Comparison of ENCODE assay signal across 7 mouse cellular contexts in genomic region chr13:111789420-111790065, GRCm38 (mm10). TPM values are rescaled to one million over a fixed set of nuclear protein-coding genes. Genes with fewer than 3 reads are reported as not detected.
DNase-seq lines count a peak whose midpoint lies in the region; ATAC-seq and TF ChIP-seq lines count a peak whose summit lies in the region.

No protein-coding gene starts in this region.

- WGBS in lung, embryonic 14.5 days, result 23% methylated on average over 9 of the region's 9 CpGs
- 9% methylated on average over 9 of the region's 9 CpGs for WGBS in embryonic facial prominence, embryonic 13.5 days
- WGBS in liver, embryonic 12.5 days (ENCODE audit: insufficient replicate concordance), result 58% methylated on average over 9 of the region's 9 CpGs

- H3K27ac ChIP-seq in lung, embryonic 14.5 days (ENCODE audit: low read depth), result peak overlapping the region; percentile 83
- H3K27ac ChIP-seq in brown adipose tissue, adult 24 weeks (replicated peaks; ENCODE audit: low read depth, low read length), result peak overlapping the region; percentile 81
- H3K27ac ChIP-seq in embryonic facial prominence, embryonic 13.5 days, result no peak overlapping the region
- H3K27ac ChIP-seq in liver, embryonic 12.5 days, result peak overlapping the region; percentile 15

- no peaks in the 10 kb centered on the region for H3K27me3 ChIP-seq in lung, embryonic 14.5 days (ENCODE audit: insufficient read depth, low read length)
- H3K27me3 ChIP-seq in embryonic facial prominence, embryonic 13.5 days, result no peaks in the 10 kb centered on the region
- no peaks in the 10 kb centered on the region for H3K27me3 ChIP-seq in liver, embryonic 12.5 days (replicated peaks)

- 0 out of 2 replicates have a peak, but pooled peaks cover 4% of the 10 kb centered on the region for H3K36me3 ChIP-seq in lung, embryonic 14.5 days (ENCODE audit: insufficient read depth)
- H3K36me3 ChIP-seq in embryonic facial prominence, embryonic 13.5 days, result no peaks in the 10 kb centered on the region
- H3K36me3 ChIP-seq in liver, embryonic 12.5 days, result peaks cover 17% of the 10 kb centered on the region

- peaks cover 47% of the 10 kb centered on the region for H3K4me1 ChIP-seq in lung, embryonic 14.5 days (ENCODE audit: insufficient read depth)
- peaks cover 51% of the 10 kb centered on the region for H3K4me1 ChIP-seq in brown adipose tissue, adult 24 weeks (ENCODE audit: control insufficient read depth, insufficient read depth, insufficient read length, low read length)
- H3K4me1 ChIP-seq in embryonic facial prominence, embryonic 13.5 days, result peaks cover 63% of the 10 kb centered on the region
- H3K4me1 ChIP-seq in liver, embryonic 12.5 days, result peaks cover 58% of the 10 kb centered on the region

- peak; percentile 32 for ATAC-seq in lung, embryonic 14.5 days (ENCODE audit: insufficient read depth)
- 0 out of 2 replicates have a peak, but pooled peaks have one; percentile 12 for ATAC-seq in embryonic facial prominence, embryonic 13.5 days (ENCODE audit: insufficient number of reproducible peaks, insufficient read depth, low FRiP score, low TSS enrichment, low read depth)
- ATAC-seq in liver, embryonic 12.5 days, result no peak

- peak; percentile 58 for DNase-seq in lung, embryonic 14.5 days
- DNase-seq in lung, postnatal 36 days, result no peak
- no peak for DNase-seq in cerebellum, postnatal 36 days
- no peak for DNase-seq in spleen, adult 12 weeks (ENCODE audit: low spot score)

- H3K4me3 ChIP-seq in lung, embryonic 14.5 days (ENCODE audit: low read depth, low read length), result no peak overlapping the region
- peak overlapping the region; percentile 31 for H3K4me3 ChIP-seq in brown adipose tissue, adult 24 weeks (ENCODE audit: insufficient read depth, low read depth, low read length)
- H3K4me3 ChIP-seq in embryonic facial prominence, embryonic 13.5 days, result no peak overlapping the region
- H3K4me3 ChIP-seq in liver, embryonic 12.5 days, result no peak overlapping the region

- no peak overlapping the region; the same call in 1 of the 2 replicates for H3K9ac ChIP-seq in lung, embryonic 14.5 days
- peak overlapping the region; percentile 33; the same call in 1 of the 2 replicates for H3K9ac ChIP-seq in embryonic facial prominence, embryonic 13.5 days
- 0 out of 2 replicates have a peak overlapping the region, but pooled peaks have one; percentile 18 for H3K9ac ChIP-seq in liver, embryonic 12.5 days

- H3K4me2 ChIP-seq in lung, embryonic 14.5 days, result peak overlapping the region; percentile 39
- peak overlapping the region; percentile 30 for H3K4me2 ChIP-seq in embryonic facial prominence, embryonic 13.5 days
- no peak overlapping the region for H3K4me2 ChIP-seq in liver, embryonic 12.5 days

- no peak for TF ChIP-seq CTCF in lung, embryonic 14.5 days (IDR thresholded peaks at IDR 0.05; ENCODE audit: low read depth)

- no peaks in the 10 kb centered on the region for H3K9me3 ChIP-seq in lung, embryonic 14.5 days (ENCODE audit: low read depth, low read length)
- no peaks in the 10 kb centered on the region for H3K9me3 ChIP-seq in embryonic facial prominence, embryonic 13.5 days
- H3K9me3 ChIP-seq in liver, embryonic 12.5 days (replicated peaks), result no peaks in the 10 kb centered on the region

RNA-seq across cellular contexts. Expression of gene Map3k1, which starts 19.2 kb away (rescaled TPM):
- 37.2 and 39.8 TPM in 2 replicates for polyA plus RNA-seq in lung, embryonic 14.5 days (2014; fragmentation: Nextera tagmentation; extraction: Ambion mirVana)
- 11.1 and 15.3 TPM in 2 replicates for polyA plus RNA-seq in brown adipose tissue, adult 24 weeks (2012; ENCODE audit: insufficient read depth, insufficient read length, missing spikeins)
- polyA plus RNA-seq in embryonic facial prominence, embryonic 13.5 days (2015; fragmentation: Nextera tagmentation; extraction: Ambion mirVana), result 16.1 and 20.5 TPM in 2 replicates
- polyA plus RNA-seq in liver, embryonic 12.5 days (2016; fragmentation: Nextera tagmentation; extraction: Ambion mirVana), result 16.8 and 17.0 TPM in 2 replicates
